Mouse (Mus musculus): Measurements from ENCODE around the gene Npvf.

DNA sequence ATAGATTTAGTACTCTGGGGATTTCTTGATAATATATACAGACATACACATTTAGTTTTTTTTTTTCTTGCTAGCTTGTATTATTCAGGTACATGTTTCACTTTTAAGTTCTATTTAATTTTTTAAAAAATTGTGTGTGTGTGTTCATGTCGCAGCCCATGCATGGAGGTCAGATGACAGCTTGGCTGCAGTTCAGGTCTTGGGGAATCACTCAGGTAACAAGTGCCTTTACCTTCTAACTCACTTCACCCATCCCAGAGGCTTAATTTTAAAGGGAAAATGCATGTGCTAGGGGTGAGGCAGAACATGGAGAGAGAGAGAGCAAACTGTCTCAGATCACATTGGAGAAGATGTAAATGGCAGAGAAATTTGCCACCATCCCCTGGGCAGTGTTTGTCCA is 2.2 kb upstream of the Npvf start:
- TF ChIP-seq CTCF (IDR thresholded peaks at IDR 0.05; ENCODE audit: extremely low read depth, insufficient read depth, insufficient read length, insufficient replicate concordance) (no peak), POLR2A (IDR thresholded peaks at IDR 0.05; ENCODE audit: low read depth, low read length) (no peak)
